Mouse (Mus musculus) A20 (cell line): Measurements from ENCODE around the gene Fignl2.

Source experiments
- DNase-seq: peaks from one replicate; pipeline ENCODE4 v3.0.0-alpha.2; 2011; ENCODE audit warnings: low read depth, low spot score

Gene Fignl2

GRCm38 (mm10) chr15:101092829-101093648, 14.7 kb upstream of the Fignl2 start:
- DNase-seq, result no peak

GRCm38 (mm10) chr15:101092121-101092828, 13.9 kb upstream of the Fignl2 start:
- DNase-seq, result no peak

- DNase-seq, result no peak
Observed at GRCm38 (mm10) chr15:101091551-101091950, 13.2 kb upstream of the Fignl2 start.

GRCm38 (mm10) chr15:101088291-101088690, 9.9 kb upstream of the Fignl2 start:
- DNase-seq, result no peak

- DNase-seq, result no peak
Observed at GRCm38 (mm10) chr15:101086956-101087355, 8.6 kb upstream of the Fignl2 start.

- DNase-seq, result no peak
Observed at GRCm38 (mm10) chr15:101086451-101086850, 8.1 kb upstream of the Fignl2 start.

GRCm38 (mm10) chr15:101084499-101084898, 6.1 kb upstream of the Fignl2 start:
- DNase-seq, result peak; percentile 27

- no peak for DNase-seq
Observed at GRCm38 (mm10) chr15:101082236-101082635, 3.9 kb upstream of the Fignl2 start.

- DNase-seq, result no peak
Observed at GRCm38 (mm10) chr15:101081035-101081548, 2.7 kb upstream of the Fignl2 start.

- DNase-seq, result no peak
Observed at GRCm38 (mm10) chr15:101080031-101080520, 1.7 kb upstream of the Fignl2 start.

- DNase-seq, result no peak
Observed at GRCm38 (mm10) chr15:101078731-101079156, 377 bp upstream of the Fignl2 start.

- DNase-seq, result no peak
Observed at GRCm38 (mm10) chr15:101077001-101077812, 1.2 kb downstream of the Fignl2 start.

GRCm38 (mm10) chr15:101076071-101077000, 2.0 kb downstream of the Fignl2 start:
- no peak for DNase-seq

- no peak for DNase-seq
Observed at GRCm38 (mm10) chr15:101075656-101076055, 2.7 kb downstream of the Fignl2 start.

GRCm38 (mm10) chr15:101075150-101075549, 3.2 kb downstream of the Fignl2 start:
- DNase-seq, result no peak

- no peak for DNase-seq
Observed at GRCm38 (mm10) chr15:101074067-101074466, 4.3 kb downstream of the Fignl2 start.

GRCm38 (mm10) chr15:101072736-101073135, 5.6 kb downstream of the Fignl2 start:
- DNase-seq, result no peak

- no peak for DNase-seq
Observed at GRCm38 (mm10) chr15:101070762-101071161, 7.6 kb downstream of the Fignl2 start.

- DNase-seq, result no peak
Observed at GRCm38 (mm10) chr15:101069641-101070190, 8.7 kb downstream of the Fignl2 start.

GRCm38 (mm10) chr15:101068671-101069070, 9.7 kb downstream of the Fignl2 start:
- DNase-seq, result no peak
